Mouse (Mus musculus) CH12.LX (cell line): ENCODE results near the gene Myo15b.

Experiments
- CHD2 ChIP-seq: IDR thresholded peaks from 2 replicates; pipeline ENCODE4 v1.6.1; 2011; ENCODE audit warnings: low read length, improper control_type of control experiment
- CTCF ChIP-seq, 2 experiments: IDR thresholded peaks in 1 of 2; conservative IDR thresholded peaks in 1 of 2; 2 replicates each; pipeline ENCODE4 v1.5.1; 2011 to 2012; ENCODE audit warnings: low read depth in 2 of 2, low read length in 2 of 2, improper control_type of control experiment in 1 of 2, inconsistent platforms in 1 of 2, mild to moderate bottlenecking in 1 of 2, moderate library complexity in 1 of 2
- MAFK ChIP-seq: IDR thresholded peaks from 2 replicates; pipeline ENCODE4 v1.6.1; 2011; ENCODE audit warnings: low read length, improper control_type of control experiment; ENCODE audit not compliant: insufficient replicate concordance
- POLR2A ChIP-seq: IDR thresholded peaks from 2 replicates; pipeline ENCODE4 v1.6.1; 2011; ENCODE audit warnings: low read depth, mild to moderate bottlenecking, improper control_type of control experiment, low read length
- POLR2AphosphoS2 ChIP-seq: IDR thresholded peaks from 2 replicates; pipeline ENCODE4 v1.6.1; 2011; ENCODE audit warnings: low read depth, low read length, improper control_type of control experiment
- SIN3A ChIP-seq: IDR thresholded peaks from 2 replicates; pipeline ENCODE4 v1.6.1; 2012; ENCODE audit warnings: low read length, improper control_type of control experiment, inconsistent platforms
- TBP ChIP-seq: conservative IDR thresholded peaks from 2 replicates; pipeline ENCODE4 v1.6.1; 2011; ENCODE audit warnings: low read depth, low read length, improper control_type of control experiment
- USF1 ChIP-seq: IDR thresholded peaks from 2 replicates; pipeline ENCODE4 v1.6.1; 2014; ENCODE audit warnings: low read depth, mild to moderate bottlenecking, inconsistent platforms, low read length, improper control_type of control experiment
- ZKSCAN1 ChIP-seq: IDR thresholded peaks from 2 replicates; pipeline ENCODE4 v1.6.1; 2012; ENCODE audit warnings: low read depth, inconsistent platforms, low read length, improper control_type of control experiment, borderline replicate concordance
- ZMIZ1 ChIP-seq: IDR thresholded peaks from 2 replicates; pipeline ENCODE4 v1.6.1; 2012; ENCODE audit warnings: low read depth, mild to moderate bottlenecking, inconsistent platforms, low read length, improper control_type of control experiment
- ZNF384 ChIP-seq: IDR thresholded peaks from 2 replicates; pipeline ENCODE4 v1.6.1; 2012; ENCODE audit warnings: low read depth, low read length, improper control_type of control experiment, inconsistent platforms

GRCm38 (mm10) chr11:115872437-115872836 lies 14.2 kb downstream of the Myo15b start:
- TF ChIP-seq ZMIZ1 (no peak), SIN3A (no peak), ZNF384 (no peak), CTCF (conservative IDR thresholded peaks at IDR 0.05 in 1 of 2, IDR thresholded peaks at IDR 0.05 in 1 of 2; ENCODE audit: low read depth in 2 of 2, low read length in 2 of 2) (no peak), TBP (no peak), USF1 (no peak), MAFK (no peak), POLR2A (no peak), POLR2AphosphoS2 (no peak), ZKSCAN1 (no peak), CHD2 (no peak)
